Mouse (Mus musculus): ENCODE measurements at regions not wholly inside any gene's neighbourhood (a gene's known extent, or its start where the extent isn't known, plus 50 kb on each side); places are given as distances from the start of the nearest gene placed in this dataset.

DNA sequence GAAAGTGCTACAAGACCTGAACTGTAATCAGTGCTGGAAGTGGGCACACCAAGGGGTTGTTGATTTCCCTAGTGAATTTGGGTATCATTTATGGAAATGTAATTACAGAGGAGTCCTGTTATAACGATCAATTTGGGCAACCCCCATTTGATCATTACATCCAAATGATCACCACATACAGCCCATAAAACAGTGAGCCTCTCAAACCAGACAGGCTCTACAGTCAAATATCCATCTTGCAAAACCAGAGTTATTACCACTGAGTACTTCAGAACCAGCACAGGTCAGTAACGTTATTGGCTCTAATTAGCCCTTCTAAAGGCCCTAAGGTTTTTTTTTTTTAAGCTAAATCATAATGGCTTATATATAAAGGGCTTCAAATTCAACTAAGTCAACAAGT, 934.4 kb downstream of the Ttll7 start:
- TF ChIP-seq CTCF (IDR thresholded peaks at IDR 0.05; ENCODE audit: low read depth) (no peak), EP300 (IDR thresholded peaks at IDR 0.05; ENCODE audit: low read depth) (no peak)

Data from heart, postnatal 0 days (tissue).